Mouse (Mus musculus): Measurements from ENCODE around the gene Kif18b.

GRCm38 (mm10) chr11:102855941-102856340, 69.0 kb downstream of the Kif18b start:
- no peak for TF ChIP-seq POLR2A (IDR thresholded peaks at IDR 0.05; ENCODE audit: low read depth, low read length)
- TF ChIP-seq CTCF (IDR thresholded peaks at IDR 0.05; ENCODE audit: borderline replicate concordance, insufficient read depth, low read length): no peak
